Mouse (Mus musculus) cerebellum, postnatal 10 days (tissue): ENCODE measurements around the gene Lrrk1.
A peak's percentile ranks its signal among the peaks of the same experiment; 100 is the strongest.
"Not testable (repeated sequence)": the region's sequence is repeated elsewhere in the genome, so short reads cannot be mapped to it uniquely, and the experiment has no call there.

ENCODE experiments used
- DNase-seq, 2 experiments: peaks; one replicate each; pipeline ENCODE4 v3.0.0; 2021; ENCODE audit warnings: mixed read lengths in 2 of 2

Gene Lrrk1

DNA sequence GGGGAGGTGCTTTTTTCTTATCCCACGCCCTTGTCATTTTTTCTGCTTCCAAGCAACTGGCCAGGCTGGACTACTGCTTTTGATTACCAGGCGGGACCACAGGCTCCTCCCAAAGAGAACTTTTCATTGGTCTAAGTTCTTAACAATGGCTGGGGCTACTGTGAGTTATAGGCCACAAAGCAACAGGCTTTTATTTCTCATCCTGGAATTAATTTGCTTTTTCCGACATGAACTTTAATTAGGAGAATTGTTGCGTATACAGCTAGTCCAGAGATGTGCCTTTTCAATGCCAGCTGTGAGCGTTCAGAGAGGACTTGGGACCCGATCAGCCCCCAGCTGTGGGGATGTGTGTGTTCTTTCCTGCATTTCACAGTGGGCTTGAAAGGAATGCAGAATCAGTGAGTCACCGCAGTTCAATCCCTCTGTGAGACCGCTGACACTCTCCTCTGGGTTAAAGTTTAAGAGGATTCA is 165.5 kb downstream of the Lrrk1 start:
- no peak for DNase-seq

DNA sequence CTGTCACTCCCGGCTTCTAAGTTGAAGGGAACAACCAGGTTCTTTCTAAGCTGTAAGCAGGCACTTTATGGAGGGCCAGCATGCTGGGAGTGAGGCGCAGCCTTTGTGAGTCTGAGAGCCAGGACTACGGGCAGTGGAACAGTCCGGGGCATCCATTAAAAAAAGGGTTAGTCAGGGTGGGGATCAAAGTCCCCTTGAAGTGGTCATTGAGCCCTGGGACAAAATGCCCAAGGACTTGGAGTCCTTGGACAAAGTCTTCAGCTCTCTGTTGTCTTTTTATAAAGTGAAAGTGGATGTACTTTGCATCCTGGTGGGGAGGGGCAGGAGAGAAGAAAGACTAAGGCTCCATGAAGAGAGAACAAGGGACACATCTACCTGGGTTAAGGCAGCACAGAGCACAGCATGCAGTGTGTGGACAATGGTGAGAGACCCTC is 168.3 kb downstream of the Lrrk1 start:
- no peak for DNase-seq

DNA sequence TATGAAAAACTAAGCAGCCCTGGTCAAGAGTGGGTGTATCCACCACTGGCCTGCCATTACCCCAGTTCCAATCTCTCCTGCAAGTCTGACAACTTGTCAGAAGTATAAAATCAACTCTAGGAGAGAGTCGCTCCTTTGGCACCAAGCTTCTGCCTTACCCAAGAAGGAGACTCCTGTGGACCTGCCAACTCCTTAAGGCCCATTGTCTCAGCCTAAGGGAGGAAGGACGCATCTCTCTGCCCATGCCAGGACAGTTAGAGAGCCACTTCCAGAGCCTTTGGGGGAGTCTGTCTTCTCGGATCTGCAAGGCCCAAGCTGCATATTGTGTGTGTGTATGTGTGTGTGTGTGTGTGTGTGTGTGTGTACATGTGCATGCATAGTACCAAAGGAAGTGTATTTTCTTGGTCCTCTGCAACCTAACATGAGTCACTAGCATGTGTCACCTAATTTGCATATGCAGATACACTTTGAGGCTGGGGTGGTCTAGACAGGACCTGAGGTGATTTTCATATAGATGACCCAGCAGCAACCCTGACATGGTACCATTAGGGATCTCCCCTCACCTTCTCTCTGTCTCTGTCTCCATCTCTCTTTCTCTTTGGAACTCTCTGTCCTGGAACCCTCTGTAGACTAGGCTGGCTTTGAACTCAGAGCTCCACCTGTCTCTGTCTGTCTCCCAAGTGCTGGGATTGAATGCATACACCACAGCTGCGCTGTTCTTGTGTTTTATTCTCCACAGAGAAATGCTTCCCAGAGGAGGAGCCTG is 168.9 kb downstream of the Lrrk1 start:
- DNase-seq: no peak

DNA sequence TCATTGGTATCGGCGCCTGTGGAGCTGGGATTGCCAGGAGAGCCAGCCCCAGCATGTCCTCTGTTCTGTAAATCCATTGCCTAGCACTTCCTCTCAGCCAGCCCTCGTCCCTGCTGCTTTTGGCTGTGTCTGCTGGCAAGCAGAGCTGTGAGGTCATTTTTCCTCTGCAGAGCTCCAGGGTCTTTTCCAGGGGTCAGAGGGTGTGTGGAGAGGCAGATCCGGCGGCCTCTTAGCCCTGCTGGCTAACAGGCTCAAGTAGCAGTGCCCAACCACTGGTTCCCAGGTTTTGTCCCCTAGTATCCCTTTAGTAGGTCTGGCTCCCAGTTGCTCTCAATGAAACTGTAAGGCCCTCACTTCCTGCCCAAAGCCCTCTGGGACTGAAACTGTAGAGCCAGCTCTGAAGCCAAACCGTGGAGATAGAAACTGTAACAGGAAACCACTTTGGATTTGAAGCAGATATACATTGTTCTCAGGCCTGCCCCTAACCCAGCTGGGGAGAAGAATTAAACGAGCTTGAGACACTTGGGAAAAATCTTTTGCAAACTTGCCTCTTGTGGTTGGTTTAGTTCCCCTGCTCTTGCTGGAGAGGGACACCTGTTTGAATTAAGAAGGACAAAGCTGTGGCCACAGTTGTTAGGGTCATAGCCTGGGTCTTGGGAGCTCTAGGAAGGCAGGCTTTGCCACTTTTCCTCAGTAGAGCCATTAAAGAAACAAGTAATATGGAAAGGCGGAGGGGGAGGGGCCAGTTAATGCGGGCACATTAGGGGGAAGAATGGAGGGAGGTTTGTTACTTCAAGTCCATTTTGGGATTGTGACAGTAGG is 169.7 kb downstream of the Lrrk1 start:
- peak; percentile 73 to 84 for DNase-seq

DNA sequence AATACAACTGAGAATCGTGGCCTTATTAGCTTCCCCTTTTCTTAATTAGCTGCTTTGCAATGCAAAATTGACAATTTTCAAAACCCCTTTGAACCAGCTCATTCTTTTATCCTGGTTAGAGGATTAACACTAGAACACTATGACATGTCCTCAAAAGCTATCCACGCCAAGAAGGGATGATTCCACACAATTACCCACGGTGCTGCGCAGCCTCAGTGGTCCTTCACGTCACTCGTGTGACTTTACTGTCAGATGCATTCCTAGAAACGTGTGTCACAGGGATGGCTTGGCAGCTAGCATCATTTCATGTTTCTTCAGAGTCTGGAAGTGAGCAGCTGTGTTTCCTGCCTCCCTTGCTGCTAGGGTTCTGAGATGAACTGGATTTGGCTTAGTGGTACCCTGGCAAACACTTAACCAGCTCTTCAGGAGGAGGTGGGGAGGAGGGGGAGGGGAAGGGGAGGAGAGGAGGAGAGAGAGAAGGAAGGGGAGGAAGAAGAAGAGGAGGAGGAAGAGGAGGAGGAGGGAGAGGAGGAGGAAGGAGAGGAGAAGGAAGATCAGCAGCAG is 170.5 kb downstream of the Lrrk1 start:
- peak; percentile 29 to 40 for DNase-seq

DNA sequence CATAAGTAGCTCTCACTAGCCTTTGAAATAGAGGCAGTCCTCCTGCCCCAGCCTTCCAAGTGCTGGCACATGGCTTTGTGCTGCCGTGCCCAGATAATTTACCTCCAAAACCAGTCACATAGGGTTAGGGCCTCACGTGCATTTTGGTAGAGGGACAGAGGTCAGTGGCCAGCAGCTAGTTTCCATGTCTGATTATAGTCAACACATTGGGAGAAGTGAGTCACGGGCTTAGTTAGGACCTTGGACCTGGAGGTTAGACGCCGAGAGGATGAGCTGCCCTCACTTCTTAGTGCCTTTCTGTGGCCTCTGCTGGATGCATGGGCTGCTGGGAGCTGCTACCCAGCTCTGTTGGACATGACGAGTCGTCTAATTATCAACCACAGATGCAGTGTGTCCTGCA is 171.1 kb downstream of the Lrrk1 start:
- DNase-seq: no peak

DNA sequence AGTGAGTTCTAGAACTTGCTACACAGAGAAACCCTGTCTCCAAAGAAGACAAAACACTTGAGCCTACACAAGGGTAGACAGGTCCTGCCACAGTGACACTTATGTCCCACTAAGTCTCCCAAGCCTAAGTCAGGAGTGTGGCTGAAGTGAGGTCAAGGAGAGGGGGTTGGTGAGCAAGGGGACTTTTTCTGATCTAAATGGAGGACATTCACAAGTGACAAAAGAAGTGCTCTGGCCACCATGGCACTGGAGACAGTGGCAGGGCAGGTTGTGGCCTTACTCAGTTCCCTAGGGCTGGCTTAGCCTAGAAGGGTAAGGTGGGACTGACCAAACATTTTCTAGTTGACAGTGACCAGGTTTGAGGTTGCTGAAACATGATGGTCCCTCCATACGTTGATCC is 172.2 kb downstream of the Lrrk1 start:
- no peak for DNase-seq

DNA sequence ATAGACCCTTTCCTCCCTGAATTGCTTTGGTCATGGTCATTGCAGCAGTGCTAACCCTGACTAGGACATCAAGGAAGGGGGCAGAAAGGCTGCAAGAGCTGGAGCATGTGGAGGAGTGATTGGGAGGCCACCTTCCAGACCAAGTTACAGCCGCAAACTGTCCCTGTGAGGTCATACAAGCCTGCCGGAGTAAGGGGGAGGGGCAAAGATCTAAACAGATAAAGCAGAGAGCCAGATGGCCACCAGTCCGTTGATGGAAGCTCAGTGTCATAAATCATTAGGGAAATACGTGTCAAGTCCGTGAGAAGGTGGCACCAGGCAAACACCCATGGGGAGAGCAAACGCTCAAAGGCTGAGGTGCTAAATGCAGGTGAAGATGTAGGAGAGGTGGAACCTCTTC is 173.7 kb downstream of the Lrrk1 start:
- DNase-seq: peak; percentile 74 to 78

DNA sequence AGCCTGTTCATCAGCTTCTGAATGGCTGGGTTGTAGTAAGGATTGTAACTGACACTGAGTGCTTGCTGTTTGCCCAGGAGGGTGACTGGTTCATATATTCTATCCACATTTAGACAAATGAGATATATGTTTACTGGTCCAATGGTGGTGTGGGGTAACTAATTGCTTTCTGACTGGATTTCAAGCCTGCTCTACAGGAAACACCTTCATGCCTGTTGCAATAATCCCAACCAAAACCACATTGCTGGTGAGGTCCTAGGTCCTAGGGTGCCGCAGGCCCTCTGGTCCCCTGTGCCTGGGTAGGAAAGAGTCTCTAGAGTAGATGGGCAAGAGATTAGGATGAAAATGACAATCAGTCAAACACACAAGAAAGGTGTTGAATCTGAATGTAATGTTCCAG is 175.3 kb downstream of the Lrrk1 start:
- no peak for DNase-seq

DNA sequence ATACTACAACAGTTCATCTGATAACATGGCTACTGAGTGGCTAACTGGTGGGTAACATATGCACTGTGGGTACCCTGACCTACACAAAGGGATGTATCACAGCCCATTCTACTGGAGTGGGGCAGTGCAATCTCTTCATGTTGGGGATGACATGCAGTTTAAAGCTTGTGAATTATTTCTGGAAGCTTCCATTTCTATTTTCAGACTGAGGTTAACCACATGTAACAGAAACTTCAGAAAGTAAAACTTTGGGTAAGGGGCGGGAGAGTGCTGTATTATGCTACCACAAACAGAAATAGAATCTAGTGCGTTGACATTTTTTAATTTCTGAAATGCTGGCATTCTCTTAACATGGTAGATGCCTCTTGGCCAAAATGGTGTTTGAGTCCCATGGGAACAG is 178.2 kb downstream of the Lrrk1 start:
- no peak for DNase-seq

DNA sequence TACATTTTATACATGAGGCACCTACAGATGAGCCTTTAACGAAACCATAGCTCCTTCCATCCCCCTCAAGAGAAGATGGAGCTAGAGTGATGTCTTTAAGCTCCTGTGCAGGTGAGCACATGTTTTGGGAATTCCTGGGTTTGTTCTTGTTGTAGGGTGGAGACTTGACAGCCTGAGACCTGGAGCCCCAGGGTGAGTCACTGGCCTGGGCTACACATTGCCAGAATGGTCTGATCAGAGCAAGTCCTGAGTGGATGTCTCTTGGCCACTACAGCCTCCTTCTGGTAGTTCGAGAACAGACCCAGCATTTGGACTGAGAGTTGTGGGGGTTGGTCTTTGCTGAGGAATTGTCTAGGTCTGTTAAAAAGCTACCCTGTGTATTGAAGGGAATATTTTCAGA is 186.5 kb downstream of the Lrrk1 start:
- no peak for DNase-seq

DNA sequence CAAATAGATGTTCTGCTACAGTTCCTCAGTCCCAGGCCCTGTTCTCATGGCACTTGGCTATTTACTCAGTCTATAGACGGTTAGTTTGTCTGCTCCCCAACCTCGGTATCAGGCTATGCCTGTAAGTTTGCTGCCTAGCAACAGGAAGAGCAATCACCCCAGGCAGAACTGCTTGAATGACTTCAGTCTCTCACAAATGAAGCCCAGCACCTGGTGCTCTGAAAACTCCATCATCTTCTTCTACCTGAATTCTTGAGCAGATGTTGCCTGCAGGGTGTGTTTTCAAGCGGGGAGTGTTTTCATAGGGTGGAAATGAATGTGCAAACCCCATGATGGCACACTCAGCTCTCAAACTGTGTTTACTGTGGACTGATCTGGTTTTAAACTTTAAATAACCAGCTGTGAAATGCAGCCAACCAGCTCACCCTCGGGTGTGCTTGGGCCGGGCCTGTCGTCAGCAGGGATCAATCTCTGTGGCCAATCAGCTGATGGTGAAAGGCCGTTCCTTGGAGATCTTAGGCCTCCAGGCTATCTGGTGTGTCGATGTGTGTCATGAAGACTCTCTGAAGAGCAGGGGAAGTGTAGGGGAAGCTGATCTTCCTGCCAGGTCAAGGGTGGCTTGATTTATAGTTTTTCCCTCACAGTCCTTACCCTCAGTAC is 187.2 kb downstream of the Lrrk1 start:
- DNase-seq: peak in 1 of 2 experiments; percentile 1

DNA sequence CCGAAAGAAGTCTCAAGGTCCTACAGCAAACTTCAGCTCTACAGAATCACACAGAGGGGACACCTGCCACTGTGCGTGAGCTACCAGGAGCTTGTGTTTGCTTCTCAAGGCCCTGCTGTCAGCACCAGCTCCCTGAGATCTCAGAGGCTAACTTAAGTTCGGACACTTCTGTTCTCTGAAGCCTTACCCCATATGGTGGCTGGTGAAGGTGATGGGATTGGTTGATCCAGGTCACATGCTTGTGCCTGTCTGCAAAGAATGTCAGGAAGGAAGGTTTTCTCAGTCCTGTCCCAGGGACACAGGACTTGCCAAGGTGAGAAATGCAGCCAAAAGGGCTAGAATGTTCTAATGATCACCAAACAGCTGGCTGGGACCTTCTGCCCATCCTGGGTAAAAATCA is 187.8 kb downstream of the Lrrk1 start:
- DNase-seq: peak in 1 of 2 experiments; percentile 1

DNA sequence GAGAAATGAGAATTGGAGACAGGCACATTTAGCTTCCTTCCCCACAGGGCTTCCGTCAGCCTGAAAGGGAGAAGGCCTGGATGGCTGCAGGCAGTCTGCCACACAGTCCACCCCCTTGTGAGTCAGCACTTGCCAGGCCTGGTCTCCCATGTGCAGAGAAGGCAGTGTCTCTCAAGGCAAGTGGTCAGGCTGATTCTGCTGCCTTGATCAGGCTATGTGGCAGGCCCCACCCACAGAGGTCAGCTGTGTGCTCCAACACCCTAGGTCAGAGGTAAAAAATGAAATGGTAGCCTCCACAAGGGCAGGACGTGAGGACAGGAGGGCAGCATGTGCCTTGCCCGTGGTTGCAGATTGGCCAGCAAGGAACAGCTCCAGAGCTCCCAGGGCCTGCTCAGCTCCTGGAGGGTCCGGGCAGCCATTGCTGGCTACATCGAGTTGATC is 188.7 kb downstream of the Lrrk1 start:
- DNase-seq: peak in 1 of 2 experiments; percentile 41

DNA sequence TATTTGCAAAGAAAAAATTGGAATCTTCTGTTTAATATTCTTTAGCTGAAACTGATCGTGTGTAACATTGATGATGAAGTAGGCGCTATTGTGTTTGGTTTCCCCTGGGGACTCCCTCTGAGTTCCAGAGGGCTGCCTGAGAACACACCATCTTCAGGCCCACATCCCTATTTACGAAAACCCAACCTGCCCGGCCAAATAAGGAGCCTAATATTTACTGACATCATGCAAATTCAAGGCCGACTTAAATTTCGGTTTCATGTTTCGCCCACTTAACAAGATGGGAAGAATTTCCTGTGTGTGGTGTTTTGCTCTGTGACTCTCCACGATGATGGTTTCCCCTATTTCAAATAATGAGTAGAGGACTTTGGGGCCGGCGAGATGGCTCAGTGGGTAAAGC is 189.7 kb downstream of the Lrrk1 start:
- DNase-seq: peak in 1 of 2 experiments; percentile 0

DNA sequence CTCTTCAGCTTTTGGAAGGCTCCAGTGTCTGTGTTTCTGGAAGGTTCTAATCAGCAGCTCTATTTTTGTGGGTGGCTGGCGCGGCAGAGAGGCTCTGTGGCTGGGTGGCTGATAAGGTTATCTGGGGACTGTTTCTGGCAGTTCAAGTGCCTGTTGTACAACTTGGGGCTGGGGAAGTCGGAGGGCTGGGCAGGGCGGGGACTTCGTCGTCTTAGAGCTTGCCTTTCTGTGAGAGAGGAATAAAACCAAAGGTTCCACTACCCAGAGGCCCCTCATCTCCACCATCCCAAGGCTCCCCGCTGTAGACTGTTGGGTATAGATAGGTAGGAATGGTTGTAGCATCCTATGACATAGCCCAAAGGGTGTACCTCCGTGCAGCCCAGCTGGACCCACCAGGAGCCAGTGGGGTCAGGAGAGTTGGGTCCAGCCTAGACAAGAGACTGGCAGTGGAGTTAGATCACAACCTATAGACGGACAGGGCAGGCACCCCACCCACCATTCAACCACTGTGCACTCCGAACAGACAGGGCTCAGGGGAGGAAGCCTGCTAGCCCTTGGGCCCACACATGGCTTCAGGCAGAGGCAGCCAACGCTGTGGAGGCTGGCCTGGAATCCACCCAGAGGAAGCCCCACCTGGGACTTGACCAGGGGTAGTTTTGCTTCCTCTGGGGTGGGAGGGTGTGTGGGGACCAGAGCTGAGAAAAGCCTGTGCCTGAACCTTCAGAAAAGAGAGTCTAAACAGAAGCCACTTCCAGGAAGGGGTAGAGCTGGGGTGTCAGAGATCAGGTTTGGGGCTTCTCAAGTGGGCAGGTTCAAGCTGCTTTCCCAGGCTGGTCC is 191.3 kb downstream of the Lrrk1 start:
- peak in 1 of 2 experiments; percentile 3 for DNase-seq

DNA sequence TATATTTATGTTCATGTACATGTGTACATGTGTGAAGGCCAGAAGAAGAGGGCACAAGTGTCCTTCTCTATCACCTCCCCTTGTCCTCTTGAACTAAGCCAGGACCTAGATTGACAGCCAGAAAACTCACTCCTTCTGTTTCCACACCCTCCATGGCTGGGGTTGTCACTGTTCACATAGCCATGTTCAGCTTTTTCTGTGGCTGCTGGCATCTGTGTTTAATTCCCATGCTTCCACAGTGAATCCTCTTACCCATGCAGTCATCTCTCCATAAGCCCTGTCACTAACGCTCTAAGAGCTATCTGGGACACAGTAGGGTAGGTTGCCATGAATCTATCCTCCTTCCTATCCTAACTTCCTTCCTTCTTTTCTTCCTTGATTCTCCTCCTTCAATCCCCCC is 192.3 kb downstream of the Lrrk1 start:
- DNase-seq: no peak

DNA sequence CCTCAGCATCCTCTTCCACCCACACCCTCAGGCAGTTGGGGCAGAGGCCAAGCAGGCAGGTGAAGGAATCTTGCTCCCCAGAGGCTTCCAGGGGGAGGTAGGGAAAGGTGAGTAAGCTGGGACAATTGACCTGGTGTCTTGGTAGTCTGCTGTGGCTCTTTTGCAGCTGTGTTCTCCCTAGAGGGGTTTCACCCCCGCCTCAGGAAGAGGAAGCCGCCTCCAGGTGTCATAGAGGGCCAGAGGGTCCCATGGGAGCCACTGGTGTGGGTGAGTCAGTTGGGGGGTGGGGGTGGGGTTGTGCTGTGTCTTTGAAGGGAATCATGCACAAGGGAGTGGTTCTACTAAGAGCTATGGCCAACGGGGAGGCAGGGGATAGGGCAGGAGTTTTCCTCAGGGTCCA is 193.6 kb downstream of the Lrrk1 start:
- no peak for DNase-seq

DNA sequence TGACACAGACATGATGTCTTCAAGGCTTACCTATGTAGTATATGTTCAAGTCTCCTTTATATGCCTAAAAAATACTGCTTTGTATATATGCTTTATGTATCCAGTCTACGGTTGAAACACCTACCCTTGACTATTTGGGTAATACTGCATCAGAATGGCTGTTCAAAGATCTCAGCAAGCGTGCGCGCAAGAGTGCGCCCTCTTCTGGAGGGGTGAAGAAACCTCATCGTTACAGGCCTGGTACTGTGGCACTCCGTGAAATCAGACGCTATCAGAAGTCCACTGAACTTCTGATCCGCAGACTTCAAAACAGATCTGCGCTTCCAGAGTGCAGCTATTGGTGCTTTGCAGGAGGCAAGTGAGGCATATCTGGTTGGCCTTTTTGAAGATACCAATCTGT is 197.8 kb downstream of the Lrrk1 start:
- DNase-seq: not testable (repeated sequence)

DNA sequence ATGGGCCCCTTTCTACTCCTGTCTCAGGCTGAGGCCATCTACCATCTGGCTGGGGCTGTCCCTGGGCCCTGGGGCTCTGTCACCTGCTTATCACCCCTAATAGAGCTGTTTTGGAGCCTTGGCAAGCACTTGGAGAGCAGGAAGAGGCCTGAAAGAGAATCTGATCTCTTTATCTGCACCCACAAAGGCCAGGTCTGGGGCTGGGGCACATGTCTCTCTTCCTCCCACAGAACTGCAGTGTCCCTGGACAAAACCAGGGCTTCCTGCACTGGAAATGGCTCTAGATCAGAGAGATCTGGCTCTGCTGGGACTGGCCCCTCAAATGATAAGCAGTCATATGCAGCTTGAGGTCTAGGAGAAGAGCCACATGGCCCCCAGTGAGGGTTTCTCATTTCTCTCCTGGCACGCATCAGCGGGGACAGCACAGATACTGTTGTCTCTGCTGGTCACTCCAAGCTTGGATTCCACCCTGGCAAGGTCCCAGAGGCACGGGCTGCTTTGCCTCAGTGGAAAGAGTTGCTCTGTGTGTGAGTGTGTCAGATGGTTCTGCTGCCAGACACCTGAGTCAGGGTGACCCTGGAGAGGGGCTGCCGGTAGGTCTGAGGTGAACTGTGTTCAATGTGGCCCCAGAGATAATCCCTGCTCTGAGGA is 200.4 kb downstream of the Lrrk1 start:
- peak; percentile 53 to 66 for DNase-seq

DNA sequence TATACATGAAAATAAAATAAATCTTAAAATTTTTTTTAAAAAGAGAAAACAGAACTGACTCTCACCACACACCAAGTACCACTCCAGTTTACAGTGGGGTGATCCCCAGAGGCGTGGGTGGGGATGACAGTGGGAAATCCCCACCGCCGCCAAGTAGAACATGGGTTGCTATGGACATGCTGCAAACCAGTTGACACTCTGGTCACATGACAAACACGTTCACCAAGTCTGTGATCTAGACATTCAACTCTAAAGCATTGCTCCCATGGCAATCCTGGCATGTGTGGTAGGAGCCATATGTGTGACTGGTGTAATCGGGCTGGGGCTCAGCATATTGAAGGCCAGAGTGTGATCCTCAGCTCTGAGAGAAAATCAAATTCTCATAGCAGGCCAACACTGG is 202.8 kb downstream of the Lrrk1 start:
- no peak for DNase-seq

DNA sequence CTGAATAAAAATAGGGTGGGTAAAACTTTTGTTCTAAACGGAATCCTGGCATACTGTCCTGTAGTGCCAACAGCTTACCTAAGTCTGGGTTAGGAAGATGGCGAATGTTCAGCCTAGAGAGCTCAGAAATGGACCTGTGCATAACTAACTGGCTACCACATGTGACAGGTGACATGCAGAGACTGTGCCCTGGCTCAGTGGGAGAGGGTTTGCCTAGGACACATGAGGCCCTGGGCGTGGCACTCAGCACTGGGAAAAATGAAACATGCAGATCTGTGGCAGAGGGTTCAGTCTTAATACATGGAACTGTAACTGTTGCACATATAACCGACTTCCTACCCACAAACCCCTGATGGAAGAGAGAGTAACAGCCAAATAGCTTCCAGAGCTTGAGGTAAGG is 204.1 kb downstream of the Lrrk1 start:
- no peak for DNase-seq
